Mouse (Mus musculus): ENCODE measurements around the gene Rapgef4. TPM values are rescaled to one million over a fixed set of nuclear protein-coding genes. Genes with fewer than 3 reads are reported as not detected.

Rapgef4 gene
- total RNA-seq, 2 experiments from 2014 or later: 11.1 to 13.6 TPM

GRCm38 (mm10) chr2:72196190-72196965 lies 215.3 kb downstream of the Rapgef4 start:
- no peak for DNase-seq

DNA sequence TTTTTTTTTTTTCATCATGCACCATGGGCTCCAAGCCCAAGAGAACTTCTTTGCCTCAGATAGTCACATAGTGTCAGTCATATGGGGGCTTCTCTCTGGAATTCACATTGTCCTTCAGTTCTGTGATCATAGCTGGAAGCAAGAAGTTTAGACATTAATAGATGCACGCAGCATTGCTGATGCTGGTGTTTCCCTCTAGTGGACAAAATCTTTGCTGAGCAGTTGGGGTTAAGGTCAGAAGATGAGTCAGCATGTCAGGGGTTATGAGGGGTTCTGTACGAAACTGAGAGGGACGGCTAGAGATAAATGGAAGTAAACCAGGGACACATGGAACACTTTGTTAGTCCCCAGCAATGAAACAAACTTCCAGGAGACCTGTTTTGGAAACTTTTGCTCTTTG lies 216.0 kb downstream of the Rapgef4 start:
- peak; percentile 23 for DNase-seq

GRCm38 (mm10) chr2:72199451-72199850 lies 218.4 kb downstream of the Rapgef4 start:
- no peak for DNase-seq

GRCm38 (mm10) chr2:72201506-72201905 lies 220.5 kb downstream of the Rapgef4 start:
- DNase-seq: no peak

DNA sequence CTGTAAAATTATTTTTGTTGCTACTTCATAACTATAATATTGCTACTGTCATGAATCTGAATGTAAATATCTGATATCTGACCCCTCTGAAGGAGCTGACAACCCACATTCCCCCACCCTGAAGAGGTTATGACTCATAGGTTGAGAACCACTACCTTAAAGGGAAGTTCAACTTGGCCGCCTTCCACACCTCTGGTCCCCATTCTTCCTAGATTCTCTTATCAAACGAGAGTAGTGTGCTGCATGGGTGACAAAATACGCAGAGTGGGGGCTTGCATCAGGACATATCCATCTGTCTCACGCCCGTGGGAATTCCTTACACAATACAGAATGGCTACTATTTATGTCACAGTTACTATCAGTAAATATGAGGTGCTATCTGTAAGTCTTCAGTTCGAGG lies 221.2 kb downstream of the Rapgef4 start:
- DNase-seq: peak; percentile 44

DNA sequence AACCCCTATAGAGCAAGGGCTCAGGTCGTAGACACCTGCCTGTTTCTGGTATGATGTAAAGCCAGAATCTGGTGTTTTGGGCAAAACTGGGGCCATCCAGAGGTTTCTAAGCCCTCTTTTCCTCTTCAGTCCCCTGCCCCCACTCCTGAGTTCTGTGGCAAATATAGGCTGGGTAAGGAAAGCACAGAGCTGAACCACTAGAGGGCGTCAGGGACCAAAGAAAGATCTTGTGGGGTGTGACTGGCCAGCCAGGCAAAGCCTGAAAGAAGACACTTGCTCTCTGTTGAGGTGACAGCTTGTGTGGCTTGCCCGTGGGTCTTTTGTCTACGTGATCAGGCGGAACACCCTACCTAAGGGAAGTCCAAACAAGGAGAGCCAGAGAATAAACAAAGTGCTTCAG lies 222.6 kb downstream of the Rapgef4 start:
- peak; percentile 90 for DNase-seq

DNA sequence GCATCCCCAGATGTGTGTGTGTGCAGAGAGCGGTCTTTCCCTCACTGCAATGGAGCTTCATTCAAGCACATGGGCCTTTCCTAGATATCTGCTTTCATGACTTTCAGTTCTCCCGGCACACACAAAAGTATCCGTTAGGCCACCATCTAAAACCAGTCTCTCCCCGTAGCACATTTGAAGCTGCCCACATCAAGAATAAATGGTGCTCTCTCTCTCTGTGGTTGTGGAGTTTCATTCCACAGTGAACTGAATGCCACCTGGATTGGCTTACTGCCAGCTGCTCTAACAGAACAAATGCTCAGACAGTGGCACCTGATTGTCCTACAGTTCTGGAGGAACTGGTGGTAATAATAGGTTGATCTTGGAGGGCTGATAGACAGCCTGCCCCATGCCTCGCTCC lies 224.8 kb downstream of the Rapgef4 start:
- no peak for DNase-seq

DNA sequence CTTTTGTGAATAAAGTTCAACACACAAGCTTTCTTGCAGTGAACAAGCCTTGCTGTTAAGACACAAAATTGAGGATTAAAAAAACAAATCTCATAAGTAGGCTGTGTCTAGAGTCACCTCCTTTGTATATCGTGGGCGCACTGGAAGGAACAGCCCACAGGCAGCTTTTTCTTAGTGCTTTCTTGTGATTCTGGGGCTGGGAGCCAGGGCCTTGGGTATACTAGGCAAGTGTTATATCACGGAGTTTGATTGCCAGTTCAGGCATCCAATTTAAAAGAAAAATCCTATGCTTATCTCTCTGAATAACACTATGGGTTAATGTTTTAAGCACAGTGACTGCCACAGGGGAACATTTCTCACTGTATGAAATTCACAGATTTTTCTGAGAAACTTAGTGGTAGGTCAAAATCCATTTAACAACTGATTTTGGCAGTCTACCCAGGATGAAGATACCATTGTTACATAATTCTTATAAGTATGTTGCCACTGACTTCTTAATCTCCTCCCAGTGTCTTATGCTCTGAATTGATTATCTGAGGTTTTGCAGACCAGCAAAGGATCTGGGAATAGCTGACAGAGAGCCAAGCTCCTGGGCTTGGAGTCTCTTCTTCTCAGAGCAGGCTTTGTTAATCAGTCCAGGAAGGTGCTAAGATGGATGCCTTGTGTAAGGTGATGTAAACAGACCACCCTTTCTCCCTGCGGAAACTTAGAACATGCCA lies 225.6 kb downstream of the Rapgef4 start:
- DNase-seq: no peak

- no peak for DNase-seq
Observed at GRCm38 (mm10) chr2:72217336-72217735, 236.3 kb downstream of the Rapgef4 start.

GRCm38 (mm10) chr2:72219921-72220320 lies 238.9 kb downstream of the Rapgef4 start:
- DNase-seq: peak; percentile 69

DNA sequence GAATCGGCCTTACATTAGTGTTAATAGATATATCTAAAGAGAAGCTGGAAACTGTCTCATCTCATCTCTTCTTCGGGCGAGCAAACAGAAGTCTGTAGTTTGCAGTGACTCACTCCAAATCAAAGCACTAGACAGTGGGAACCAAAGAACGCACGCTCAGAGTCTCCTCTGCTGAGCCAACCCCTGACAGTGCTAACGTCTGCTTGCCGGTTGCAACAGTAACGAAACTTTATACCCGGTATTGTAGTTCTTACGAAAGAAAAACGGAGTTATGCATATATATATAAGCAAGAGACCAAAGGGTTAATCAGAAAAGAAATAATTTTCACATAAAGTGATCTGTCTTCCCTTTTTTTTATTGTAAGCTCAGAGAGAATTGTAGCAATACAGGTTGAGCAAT lies 240.2 kb downstream of the Rapgef4 start:
- no peak for DNase-seq

DNA sequence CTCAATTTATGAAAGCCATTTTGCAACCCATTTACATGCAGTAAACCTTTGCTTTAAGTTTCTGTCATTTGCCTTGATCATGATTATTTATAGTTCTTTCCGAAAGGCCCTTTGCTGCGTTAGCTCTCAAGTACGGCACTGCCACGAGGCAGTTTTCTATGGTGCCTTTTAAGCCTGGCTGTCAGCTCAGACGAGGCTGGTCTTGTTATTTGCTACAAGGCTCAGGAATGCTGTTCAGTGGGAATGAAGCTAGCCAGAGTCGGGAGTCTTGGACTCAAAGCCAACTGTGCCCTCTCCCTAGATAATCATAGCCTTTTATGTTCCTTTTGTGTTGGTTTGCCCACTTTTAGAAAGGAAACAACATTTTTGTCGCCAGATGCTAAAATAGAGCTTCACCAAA lies 240.7 kb downstream of the Rapgef4 start:
- DNase-seq: no peak

GRCm38 (mm10) chr2:72222276-72222675 lies 241.2 kb downstream of the Rapgef4 start:
- no peak for DNase-seq

GRCm38 (mm10) chr2:72222736-72223455 lies 241.9 kb downstream of the Rapgef4 start:
- no peak for DNase-seq

DNA sequence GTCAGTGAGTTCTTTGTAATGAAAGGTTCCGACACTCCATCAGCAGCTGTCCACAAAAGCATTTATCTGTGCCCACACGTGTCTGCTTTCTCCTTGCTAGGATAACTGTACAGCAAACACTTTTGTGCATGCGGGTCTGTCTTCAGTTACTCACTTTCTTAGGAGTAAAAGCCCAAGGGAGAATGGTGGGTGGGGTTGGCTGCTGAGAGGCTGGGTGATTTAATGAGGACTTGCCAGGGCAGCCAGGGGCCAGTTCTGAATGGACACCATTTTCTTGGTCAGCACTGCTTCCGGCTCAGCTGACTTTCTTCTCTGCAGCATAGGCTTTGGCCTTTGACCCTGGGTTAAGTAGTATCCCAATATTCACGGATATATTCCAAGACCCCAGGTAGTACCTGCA lies 242.4 kb downstream of the Rapgef4 start:
- DNase-seq: no peak

DNA sequence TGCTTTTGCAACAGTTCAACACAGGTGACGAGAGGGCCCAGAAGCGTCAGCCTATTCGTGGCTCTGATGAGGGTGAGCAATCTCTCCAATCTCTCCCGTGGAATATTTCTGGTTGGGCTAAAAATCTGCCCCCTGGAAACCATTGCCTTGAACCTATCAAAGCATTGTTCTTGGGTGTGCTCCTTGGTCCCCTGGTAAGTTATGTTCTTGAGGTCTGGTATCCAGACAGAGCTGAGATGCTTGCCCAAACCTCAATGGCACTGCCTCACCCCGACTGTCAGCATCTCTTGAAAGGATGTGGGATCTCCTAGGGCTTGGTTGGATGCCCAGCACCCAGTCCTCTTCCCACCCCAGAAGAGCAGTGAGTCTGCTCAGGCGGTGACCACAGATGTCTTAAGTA lies 245.0 kb downstream of the Rapgef4 start:
- DNase-seq: no peak

DNA sequence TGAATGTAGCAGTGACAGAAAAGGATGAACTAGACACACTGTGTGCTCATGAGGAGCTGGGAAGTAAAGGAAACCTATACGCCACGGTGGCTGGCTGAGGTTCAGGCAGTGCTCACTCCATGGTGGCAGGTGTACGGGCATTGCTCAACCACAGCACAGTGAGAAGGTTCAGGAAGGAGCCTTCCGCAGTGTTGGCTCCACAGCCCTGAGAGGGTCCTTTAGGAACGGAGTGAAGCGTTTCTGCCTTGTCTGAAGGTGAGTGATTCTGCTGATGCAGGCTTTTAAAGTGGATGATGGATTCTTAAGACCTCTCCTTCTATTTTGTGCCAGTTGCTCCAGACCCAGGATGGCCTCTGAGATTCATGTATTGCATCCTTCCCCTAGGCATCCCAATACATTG lies 246.4 kb downstream of the Rapgef4 start:
- no peak for DNase-seq

DNA sequence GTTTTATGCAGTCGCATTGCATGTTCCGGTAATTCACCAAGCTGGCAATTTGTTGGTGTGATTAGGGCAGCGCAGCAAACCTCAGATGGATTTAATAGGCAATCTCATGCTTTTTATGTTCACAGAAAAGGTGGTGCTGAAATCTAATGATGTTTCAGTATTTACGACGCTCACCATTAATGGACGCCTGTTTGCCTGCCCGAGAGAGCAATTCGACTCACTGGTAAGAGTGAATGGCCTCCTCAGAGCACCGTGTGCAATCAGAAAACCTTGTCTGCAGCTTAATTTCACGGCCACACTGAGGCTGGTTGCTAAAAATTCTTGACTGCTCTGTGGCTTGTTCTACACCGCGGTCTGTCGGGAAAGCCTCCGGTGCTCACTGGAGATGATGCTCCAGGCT lies 247.8 kb downstream of the Rapgef4 start:
- no peak for DNase-seq

DNA sequence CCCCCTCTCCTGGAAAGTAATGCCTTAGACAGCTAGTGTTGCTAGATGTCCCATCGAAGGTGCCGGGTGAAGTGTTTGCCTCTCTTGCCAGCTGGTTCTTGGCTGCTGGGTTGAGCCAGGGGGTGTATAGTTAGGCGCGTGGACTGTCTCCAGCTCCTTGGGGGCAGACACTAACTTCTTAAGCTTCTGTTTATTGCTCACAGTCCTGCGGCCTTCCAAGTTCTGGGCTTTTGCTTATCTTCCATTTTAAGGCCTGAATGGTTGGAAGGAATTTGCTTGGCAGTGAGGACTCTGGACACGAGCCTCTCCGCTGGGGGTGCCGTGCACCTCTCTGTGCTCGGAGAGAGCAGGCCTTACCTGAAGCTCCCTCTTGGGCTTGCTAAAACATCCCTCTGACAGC lies 249.5 kb downstream of the Rapgef4 start:
- no peak for DNase-seq

DNA sequence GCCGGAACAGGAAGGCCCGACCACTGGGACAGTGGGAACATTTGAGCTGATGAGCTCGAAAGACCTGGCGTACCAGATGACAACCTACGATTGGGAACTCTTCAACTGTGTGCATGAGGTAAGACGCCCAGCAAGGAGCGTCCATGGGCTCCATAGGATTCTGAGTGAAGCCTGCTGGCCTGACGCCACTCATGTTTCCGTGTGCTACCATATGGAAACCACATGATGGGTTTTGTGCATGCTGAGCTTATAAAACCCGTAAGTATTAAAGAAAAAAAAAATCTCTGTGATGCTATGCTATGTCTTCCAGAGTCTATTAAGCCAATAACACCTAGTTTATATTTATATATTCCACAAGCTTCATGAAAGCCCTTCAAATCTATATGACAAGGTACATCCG lies 253.0 kb downstream of the Rapgef4 start:
- no peak for DNase-seq

- DNase-seq: peak; percentile 85
Observed at GRCm38 (mm10) chr2:72234943-72235342, 253.9 kb downstream of the Rapgef4 start.

DNA sequence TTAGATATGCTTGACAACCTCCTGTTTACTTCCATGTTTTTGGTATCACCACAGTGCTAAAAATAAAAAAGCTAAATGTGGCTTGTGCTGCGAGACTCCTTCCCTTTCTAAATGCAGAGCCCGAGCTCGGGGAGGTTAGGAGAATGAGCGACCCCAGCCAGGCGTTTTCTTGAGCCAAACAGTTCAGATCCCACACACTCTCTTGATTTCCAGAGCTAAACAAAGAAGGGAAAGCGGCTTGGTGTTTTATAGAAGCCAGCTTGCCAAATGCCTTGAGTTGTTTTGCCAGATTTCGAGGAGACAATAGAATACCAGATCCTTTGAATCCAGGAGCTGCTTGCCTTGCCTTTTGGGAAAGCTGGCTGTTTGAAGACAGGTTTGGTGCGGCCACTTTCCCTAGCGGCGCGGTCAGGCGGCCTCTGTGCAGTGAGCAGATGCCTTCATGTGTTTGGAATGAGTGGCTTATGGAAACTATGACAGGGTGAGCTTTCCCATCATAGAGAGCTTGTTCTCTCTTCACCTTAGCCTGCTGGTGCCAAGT lies 254.4 kb downstream of the Rapgef4 start:
- DNase-seq: peak; percentile 70

DNA sequence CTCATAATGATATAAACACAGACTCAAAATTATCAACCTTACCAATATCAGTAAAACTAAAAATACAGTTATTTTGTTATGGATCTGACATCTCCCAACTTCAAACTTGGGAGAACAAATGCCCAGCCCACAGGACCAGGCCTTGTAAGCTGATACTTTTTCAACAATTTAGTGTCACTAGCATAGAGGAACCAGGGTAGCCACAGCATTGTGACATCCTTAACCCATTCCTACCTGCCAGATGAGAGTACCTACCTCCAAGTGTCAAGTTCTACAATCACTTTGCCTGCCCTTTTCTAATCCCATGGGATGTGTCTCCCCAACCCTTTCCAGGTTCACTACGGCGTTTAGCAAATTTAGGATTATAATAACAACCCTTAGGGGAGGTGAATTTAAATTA lies 257.4 kb downstream of the Rapgef4 start:
- DNase-seq: no peak
